Mouse (Mus musculus) ES-E14 (cell line): ENCODE measurements around the gene Thada.

Source experiments
- CHD2 ChIP-seq: IDR thresholded peaks from 2 replicates; pipeline ENCODE4 v1.6.1; 2014; ENCODE audit warnings: mild to moderate bottlenecking, low read depth, low read length, inconsistent platforms
- ZNF384 ChIP-seq: IDR thresholded peaks from 2 replicates; pipeline ENCODE4 v1.6.1; 2012; ENCODE audit warnings: low read depth, low read length, inconsistent platforms

DNA sequence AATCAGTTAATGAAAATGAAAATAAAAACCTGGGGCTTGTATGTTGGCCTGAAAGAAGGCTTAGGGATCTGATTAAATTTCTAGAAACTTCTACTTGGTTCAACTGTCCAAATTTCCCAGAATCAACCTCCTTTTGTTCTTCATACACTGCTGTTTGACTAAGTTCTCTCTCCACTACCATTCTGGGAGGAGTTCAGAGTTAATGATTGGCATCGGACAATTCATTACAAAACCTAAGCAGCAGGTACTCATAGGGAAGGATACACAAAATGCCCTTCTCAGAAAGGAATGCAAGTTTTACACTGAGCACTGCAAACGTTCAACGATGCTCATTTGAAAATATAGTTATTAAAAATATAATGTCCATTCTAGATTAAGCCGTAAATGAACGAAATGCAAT, 179.5 kb downstream of the Thada start:
- TF ChIP-seq ZNF384 (no peak), CHD2 (no peak)
